Mouse (Mus musculus): ENCODE data around the gene Blzf1. TPM values are rescaled to one million over a fixed set of nuclear protein-coding genes. Genes with fewer than 3 reads are reported as not detected.

Blzf1 gene
- polyA plus RNA-seq, 1 experiment = 8.7 TPM

DNA sequence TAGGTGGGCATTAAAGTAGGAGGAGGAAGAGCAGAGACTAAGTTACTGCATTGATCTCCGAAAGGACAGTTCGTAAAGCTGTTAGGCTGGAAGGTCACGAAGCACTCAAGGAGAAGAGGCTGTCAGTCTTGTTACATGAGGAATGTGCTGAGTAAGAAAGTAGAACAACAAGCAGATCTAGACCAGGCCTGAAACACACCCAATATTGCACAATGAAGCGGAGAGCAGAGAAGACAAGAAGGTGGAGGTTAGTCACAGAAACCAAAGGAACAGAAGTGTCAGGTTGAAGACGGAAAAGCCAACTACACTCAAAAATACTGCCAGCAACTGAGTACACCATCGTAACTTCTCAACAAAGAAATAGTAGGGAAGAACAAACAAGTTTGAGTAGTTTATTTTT, 13.2 kb downstream of the Blzf1 start:
- no peak for DNase-seq (ENCODE audit: low read depth)

DNA sequence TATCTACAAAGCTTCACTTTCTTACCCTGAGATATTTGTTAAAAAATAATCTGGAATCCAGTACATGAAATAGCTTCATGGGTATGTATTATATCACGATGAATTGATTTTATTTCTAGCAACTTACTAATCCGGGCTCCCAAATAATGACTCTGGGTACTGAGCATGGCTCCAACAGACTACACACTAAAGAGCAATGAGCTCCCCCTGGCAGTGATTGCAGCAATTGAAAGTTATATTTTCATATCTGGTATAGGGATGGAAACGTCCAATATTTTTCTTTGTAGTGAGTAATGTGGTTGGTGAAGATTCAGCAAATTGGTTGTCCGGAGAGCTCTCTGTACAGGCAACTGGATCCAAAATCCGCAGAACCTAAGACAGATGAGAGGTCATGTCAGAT, 15.2 kb downstream of the Blzf1 start:
- no peak for DNase-seq (ENCODE audit: low read depth)

DNA sequence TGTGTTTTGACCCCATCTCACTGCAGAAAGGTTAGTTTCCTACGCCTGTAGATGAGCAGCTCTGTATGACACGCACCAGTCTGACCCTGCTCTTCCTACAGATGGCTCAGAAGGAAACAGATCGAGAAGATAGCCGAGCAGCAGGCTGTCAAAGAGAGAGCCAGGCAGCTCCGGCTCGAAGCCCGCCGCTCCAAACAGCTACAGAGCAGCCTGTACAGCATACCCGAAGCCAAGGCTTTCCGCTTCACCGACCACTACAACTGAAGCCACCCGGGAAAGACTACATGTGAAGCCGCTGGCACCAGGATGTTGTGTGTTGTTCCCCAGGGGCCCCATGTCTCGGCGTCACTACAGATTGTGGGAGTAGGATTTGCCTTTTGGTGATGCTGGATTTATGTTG, 19.9 kb downstream of the Blzf1 start:
- no peak for DNase-seq (ENCODE audit: low read depth)

DNA sequence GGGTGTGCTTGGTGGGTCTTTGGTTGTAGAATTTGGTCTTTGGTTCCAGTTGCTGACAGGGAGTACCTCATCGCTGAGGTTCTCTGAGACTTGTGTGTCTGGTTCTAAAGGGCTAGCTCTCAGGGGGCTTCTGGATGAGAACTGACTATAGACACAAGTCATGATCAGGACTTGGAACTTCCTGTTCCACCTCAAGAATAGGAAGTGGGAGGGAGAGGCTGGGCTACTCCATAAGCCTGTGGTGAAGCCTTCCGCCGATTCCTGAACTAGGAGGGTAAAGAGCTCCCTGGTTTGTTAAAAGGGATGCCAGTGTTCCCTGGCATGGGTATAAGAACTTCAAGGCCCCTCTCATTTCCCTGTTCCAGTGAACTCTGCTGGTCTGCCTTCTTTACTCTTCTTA, 23.3 kb downstream of the Blzf1 start:
- no peak for DNase-seq (ENCODE audit: low read depth)

DNA sequence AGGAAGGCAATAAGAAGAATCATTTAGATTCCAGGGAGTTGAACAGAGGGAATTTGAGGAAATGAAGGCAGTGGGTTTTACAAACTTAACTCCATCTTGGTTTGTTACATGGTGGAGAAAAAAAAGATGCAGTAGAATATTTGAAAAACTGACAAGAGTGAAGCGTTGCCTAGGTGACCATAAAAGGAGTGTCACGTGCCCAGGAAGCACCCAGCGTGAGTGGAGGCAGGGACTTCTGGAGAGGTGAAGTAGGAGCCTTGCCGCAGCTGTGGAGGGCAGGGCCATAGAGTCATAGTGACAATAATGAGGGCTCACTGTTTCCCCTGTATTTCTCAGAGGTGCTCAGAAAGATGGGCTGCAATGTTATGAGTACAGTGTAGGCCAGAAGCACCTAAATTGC, 28.0 kb downstream of the Blzf1 start:
- DNase-seq (ENCODE audit: low read depth) = no peak

DNA sequence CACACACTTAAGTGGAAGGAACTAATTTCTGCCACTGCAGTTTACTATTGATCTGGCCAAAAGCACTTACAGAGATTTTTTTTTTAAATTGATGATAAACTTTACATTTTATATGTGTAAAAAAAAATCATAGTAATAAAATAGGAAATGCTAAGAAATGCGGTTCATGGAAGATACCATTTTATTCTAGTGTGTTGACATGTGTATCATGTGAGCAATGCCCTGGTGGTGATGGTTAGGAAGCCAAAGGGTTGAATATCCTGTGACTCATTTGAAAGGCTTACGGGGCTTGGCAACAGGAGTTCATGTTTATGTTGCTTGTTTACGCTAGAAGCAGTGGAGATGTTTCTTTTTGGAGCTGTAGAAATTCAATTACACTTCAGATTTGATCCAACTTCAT, 30.7 kb downstream of the Blzf1 start:
- no peak for DNase-seq (ENCODE audit: low read depth)

DNA sequence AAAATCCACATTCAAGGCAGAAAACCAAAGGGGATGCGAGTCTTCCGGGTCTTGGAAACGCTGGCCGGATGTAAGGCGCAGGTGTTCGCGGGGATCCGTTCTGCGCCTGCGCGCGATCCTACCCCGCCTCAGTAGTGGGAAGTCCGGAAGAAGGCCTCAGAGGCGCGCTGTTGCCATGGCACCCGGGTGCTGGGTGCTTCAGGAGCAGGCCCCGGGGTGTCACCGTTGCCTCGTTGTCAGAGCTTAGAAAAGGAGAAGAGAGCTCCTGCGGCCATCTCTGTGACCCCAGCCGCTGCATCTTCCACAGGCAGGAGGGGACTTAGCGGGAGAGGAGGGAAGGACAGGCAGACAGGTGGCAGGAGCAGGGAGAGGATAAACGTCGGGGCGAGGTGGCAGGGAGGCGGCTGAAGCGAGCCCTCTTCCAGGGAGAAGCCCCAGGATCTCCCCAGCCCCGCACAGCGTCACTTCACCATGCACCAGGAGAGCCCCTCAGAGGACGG, 31.8 kb downstream of the Blzf1 start, which contains the start of gene Ccdc181:
Gene Ccdc181, plus strand, starts transcription at position 131 of the 500 bp plus-strand sequence.
- DNase-seq (ENCODE audit: low read depth) = no peak

DNA sequence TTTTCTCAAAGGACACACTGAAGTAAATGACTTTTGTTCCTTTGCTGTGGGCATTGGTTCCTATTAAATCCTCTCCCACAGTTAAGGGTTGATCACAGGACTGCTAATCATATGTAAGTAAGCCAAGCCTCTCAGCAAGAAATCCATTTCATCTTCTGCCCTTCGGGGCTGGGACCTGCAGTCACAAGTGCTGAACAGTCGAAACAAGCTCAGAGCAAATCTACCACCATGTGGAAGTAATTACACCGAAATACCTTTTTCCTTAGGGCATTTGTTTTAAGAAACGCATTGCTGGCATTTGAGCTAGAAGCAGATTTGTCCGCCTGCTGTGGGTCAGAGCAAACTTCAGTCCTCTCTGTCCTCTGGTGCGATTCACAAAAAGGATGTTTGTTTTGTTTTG, 33.6 kb downstream of the Blzf1 start:
- DNase-seq (ENCODE audit: low read depth) = no peak

DNA sequence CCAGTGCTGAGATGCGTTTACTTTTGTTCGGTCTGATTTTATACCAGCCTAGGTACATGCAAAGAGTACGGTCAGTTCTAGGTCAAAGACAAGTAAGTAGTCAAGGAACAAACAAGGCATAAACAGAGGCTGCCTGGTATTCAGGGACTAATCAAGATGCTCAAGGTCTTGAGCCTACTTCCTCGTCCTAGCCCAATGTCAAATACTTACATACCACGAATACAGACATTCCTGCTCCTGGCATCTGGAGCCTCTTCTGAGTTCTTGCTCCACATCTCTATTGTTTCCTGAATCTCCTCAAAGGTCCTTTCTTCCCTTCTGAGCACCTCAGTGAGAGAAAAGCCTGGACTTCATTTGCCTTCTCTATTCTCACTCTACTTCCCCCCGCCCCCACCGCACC, 36.3 kb downstream of the Blzf1 start:
- no peak for DNase-seq (ENCODE audit: low read depth)

DNA sequence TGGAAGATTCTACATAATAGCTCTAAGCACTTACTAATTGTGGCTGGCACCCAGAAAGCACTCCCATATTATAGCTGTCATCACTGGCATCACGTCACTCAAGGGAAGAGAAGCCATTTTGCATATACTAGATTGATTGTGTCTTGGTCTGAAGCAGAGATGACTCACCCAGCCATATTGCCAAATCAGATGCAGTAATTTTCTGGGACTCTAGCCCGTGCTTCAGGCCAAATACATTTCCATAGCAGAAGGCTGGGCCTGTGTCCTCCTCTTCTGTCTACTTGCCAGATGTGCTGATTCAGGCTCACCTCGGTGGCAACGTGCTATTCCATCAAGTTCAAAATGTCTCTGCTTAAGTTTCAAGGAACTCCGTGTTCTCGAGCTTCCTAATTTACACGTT, 45.7 kb downstream of the Blzf1 start:
- peak; percentile 97 for DNase-seq (ENCODE audit: low read depth)

DNA sequence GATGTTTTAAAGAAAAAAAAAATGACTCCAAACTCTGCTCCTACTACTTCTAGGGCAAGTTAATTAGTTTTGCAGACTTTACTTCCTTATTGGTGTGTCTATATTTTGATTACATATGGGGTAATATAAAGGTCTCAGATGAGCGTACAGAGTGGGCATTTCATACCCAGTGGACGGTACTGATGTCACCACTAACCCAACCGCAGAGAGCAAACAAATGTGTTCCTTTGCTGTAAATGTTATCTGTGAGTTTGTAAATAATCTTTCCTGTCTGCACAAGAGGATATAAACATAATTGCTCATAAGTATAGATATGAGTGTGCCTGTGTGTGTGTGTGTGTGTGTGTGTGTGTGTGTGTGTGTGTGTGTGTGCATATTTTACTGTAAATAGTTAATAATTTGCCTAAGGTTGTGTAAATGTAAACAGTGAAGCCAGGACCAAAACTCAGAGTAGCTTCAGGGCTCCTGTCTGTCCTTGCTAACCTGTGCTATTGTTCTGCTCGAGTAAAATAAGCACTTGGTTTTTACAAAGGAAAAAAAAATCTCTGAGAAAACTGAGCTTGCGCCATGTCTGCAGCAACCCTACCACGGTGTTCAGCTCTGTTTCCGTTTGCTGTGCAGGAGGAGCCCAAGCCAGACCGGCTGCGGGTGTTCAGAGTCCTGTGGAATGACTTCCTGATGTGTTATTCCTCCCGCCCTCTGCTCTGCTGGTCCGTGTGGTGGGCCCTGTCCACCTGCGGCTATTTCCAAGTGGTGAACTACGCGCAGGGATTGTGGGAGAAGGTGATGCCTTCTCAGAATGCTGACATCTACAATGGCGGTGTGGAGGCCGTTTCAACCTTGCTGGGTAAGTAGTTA, 46.9 kb downstream of the Blzf1 start:
- no peak for DNase-seq (ENCODE audit: low read depth)

DNA sequence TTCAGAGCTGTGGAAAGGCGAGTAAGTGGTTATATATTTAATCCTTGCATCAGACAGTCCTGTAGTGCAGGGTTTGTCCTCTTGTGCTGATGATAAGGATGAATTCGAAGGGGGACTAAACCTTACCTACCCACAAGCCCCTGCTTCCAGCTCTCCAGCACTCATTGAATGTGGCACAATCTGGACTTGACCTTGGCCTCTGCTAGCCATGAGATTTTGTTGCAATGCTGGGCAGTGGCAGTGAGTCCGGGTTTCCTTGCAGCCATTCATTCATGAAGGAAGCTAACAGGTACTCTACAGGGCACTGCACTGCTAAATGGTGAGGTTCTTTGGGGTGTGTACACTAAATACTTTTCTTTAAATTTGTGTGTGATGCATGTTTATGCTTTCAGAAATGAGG, 52.5 kb downstream of the Blzf1 start:
- DNase-seq (ENCODE audit: low read depth) = no peak

DNA sequence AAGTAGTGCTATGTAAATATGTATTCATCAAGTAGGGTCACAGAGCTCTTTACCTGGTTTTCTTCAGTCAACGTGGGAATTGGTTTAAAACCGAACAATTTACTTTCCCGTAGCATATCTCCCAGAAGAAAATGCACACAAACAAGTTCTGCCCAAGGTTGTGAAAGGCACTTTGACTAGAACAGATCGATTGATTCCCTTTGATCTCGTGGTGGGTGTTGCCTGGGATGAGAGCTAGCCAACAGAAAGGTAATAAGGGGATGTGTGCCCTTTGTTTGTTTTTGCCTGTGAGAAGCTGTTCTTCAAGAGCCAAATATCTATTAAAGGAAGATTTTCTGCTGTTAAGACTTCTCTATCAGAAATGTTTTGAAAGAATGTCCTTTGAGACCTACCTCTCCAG, 54.7 kb downstream of the Blzf1 start:
- no peak for DNase-seq (ENCODE audit: low read depth)

DNA sequence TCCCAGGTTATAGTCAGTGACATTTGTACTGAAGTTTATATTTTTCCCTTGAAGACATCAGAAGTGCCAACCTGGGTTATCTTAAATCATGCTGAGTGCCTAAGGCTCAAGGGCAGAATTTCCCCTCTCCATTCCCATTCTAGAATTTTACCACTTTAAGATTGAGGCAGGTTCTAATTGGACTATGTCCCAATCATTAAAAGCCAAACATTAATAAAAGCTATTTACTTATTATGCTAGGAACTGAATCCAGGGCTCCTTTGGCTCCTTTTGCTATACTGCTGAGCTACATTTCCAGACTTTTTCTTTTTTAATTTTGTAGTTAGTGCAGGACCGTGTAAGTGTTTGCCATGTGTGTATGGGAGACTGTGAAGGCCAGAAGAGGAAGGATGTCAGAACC, 55.9 kb downstream of the Blzf1 start:
- DNase-seq (ENCODE audit: low read depth) = no peak

DNA sequence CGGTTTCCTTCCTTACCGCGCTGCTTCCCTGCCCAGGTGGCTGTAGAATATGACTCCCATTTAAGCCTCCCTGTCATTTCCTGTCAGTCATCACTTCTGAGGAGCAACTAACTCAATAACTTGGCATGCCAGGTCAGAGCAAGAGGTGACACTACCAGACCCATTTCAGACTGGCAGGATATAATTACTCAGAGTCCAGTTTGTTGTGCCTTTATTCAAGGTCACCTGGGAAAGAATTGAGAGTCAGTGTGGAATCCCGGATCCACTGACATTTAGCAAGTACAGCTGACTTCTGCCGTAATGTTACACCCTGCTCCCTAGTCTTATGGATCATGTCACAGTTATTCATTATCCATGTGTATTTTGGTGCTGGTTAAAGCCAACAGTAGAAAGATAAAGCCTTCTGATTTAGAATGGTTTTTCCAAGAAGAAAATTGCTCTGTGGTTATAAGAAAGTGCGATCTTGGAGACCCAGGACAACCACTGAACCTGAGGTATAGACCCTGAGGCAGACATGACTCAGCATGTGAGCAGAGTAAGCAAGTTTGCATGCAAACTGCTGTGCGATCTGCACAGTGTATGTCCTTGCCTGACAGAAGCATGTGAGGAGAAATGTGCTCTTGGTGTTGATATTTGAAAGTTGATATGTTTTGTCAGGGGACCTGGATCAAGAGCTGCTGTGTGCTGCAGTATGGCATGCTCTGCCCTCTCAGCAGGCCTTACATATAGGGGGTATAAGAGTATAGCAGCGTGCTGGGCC, 56.7 kb downstream of the Blzf1 start:
- DNase-seq (ENCODE audit: low read depth) = no peak

DNA sequence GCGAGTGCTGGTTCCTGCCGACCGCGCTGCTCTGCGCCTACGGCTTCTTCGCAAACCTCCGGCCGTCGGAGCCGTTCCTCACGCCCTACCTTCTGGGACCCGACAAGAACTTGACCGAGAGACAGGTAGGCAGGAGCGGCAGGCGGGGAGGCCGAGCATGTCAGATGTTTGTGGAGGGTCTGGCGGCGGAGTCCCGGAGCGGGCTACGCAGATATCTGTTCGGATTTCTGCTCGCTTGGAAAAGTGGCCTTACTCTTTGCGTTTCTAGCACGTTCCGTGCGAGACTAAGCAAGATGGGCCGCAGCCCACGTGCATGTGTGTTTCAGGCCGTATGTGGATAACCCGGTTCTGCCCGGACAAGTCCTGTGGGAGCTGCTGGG, 58.0 kb downstream of the Blzf1 start:
- no peak for DNase-seq (ENCODE audit: low read depth)

DNA sequence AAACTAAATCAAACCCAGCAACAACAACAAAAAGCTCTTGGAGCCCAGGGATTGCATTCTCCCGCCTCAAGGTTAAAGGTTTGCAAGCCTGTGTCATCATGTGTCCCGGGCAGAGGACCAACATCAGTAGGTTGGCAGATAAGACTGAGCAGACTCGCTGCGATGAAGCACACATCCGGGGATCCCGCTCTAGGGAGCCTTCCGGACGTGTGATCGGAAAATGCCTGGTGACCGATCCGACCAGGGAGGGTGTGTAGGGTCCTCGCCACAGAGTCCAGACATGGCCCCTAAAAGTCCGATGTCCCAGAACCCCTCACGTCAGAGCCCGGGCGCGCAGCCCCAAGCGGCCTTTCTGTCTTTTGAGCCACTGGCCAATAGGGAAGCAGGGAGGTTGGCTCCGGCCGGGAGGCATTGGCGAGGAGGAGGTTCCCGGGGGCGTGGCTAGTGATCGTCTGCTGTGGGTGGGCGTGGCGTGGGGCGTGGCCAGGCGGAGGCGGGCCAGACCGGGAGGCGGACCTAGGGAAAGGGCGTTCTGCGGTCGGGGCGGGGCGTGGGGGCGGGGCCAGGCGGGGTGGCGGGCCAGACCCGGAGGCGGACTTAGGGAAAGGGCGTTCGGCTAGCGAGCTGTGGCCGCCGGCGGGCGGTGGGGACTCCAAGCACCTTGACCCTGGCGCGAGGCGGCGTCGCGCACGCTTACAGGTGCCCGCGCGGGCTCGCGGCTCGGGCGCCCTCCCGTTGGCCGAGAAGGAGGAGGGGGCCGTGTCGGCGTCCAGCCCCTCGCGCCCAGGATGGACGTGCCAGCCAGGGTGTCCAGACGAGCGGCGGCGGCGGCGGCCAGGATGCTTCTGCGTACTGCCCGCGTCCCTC, 58.6 kb downstream of the Blzf1 start, which contains the start of gene Slc19a2:
Gene Slc19a2, plus strand, starts transcription at position 582 of the 867 bp plus-strand sequence.
- DNase-seq (ENCODE audit: low read depth) = peak; percentile 88

DNA sequence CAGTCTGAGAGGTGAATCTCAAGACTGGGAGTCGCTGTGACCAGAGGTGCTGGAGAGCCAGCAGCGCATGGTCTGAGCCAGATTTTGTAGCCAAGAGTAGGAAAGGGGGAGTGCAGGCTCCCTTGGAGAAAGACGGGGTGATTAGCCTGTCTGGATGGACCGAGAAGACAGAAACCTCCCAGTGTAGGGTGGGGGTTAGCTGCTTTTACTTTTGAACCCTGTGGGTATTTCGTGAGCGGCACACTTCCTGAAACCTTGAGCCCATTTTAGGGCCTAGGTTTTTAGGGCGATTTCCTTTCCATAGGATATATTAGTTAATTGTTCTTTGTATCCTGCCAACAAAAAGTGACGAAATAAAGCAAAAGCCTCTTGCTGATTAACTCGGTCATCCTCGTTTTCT, 59.3 kb downstream of the Blzf1 start:
- no peak for DNase-seq (ENCODE audit: low read depth)

DNA sequence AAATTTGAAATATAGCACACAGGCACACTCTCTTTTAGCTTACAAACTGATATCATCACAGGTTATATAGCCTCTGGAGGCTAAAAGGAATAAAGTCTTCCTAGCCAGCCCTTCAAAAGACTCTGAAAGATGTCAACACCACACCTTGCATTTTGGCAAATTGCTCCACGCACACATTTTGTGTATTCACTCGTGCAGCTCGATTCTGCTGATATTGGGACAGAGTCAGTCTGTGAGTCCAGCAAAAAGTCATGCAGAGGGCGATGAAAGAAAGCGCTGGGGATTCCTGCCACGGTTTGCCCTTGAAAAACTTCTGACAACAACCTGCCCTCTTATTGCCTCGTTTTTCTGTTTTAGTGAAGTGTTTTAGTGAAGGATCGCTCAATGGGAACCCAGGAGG, 59.8 kb downstream of the Blzf1 start:
- no peak for DNase-seq (ENCODE audit: low read depth)

DNA sequence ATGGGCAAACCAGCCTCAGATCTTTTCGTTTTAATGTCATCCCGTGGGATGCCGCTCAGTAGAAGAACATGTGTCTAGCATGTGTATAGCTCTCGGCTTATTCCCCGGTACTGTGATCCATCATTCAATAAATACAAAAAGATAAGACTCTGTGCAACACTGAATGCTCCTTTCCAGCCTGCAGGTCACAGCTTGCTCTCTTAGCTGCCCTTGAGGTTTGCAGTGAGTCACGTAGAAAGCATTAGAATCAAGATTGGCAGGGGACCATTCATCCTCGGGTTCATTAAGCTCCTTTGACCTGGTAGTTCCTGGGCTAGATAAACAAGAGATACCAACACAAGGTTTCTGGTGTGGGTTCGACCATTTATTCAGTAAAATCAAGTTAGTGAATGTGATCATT, 64.5 kb downstream of the Blzf1 start:
- DNase-seq (ENCODE audit: low read depth) = peak; percentile 70

DNA sequence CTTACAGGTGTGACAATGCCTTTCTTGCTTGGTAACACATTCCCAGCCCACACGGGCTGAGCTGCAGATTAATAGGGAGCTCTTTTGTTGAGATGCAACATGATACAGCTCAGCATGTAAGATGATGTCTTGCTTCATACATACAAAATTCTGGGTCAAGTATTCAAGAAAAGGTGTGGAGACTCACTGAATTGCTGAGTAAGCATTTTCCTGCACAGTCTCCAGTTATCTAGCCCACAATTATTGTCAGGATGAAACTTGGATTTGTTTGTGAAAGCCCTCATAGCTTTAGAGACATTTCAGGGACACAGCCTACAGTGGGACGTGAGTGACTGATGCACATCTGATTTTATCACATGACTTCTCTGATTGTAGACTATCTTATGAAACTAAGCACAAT, 65.8 kb downstream of the Blzf1 start:
- no peak for DNase-seq (ENCODE audit: low read depth)
